Mouse (Mus musculus) limb, embryonic 11.5 days (tissue): ENCODE data around the gene Gm21987. TPM values are rescaled to one million over a fixed set of nuclear protein-coding genes. Genes with fewer than 3 reads are reported as not detected.

Source experiments
- ATAC-seq: fragments of 200-750 bp; cut with Nextera tagmentation; 2 replicates; pipeline ENCODE4 v1.8.0; 2017; ENCODE audit warnings: low read depth; ENCODE audit not compliant: insufficient number of reproducible peaks, low FRiP score, low TSS enrichment
- DNase-seq: peaks from one replicate; pipeline ENCODE4 v3.0.0-alpha.2; 2015; ENCODE audit warnings: low spot score
- H3K27ac ChIP-seq: fragments of 300-500 bp; sonication (generic); replicated peaks from 2 replicates; pipeline ENCODE4 v1.5.1; 2014; ENCODE audit warnings: low read depth, mild to moderate bottlenecking, low read length
- H3K27me3 ChIP-seq: fragments of 300-500 bp; sonication (generic); 2 replicates; pipeline ENCODE4 v1.6.1; 2014; ENCODE audit warnings: mild to moderate bottlenecking, low read length, mixed read lengths; ENCODE audit not compliant: control insufficient read depth, insufficient read depth
- H3K36me3 ChIP-seq: fragments of 300-500 bp; sonication (generic); 2 replicates; pipeline ENCODE4 v1.6.1; 2014; ENCODE audit warnings: mild to moderate bottlenecking, low read length, moderate library complexity, mixed read lengths; ENCODE audit not compliant: control insufficient read depth, insufficient read depth
- H3K4me1 ChIP-seq: fragments of 300-500 bp; sonication (generic); 2 replicates; pipeline ENCODE4 v1.6.1; 2014; ENCODE audit warnings: low read length, mixed read lengths; ENCODE audit not compliant: control insufficient read depth, insufficient read depth
- H3K4me2 ChIP-seq: fragments of 300-500 bp; sonication (generic); 2 replicates; pipeline ENCODE4 v1.6.1; 2014; ENCODE audit warnings: low read depth, mild to moderate bottlenecking, moderate library complexity; ENCODE audit not compliant: severe bottlenecking
- H3K4me3 ChIP-seq: fragments of 300-500 bp; sonication (generic); 2 replicates; pipeline ENCODE4 v1.5.1; 2014; ENCODE audit warnings: low read depth, low read length
- H3K9ac ChIP-seq: fragments of 300-500 bp; sonication (generic); 2 replicates; pipeline ENCODE4 v1.6.1; 2014; ENCODE audit warnings: mild to moderate bottlenecking, low read length
- H3K9me3 ChIP-seq: fragments of 300-500 bp; sonication (generic); 2 replicates; pipeline ENCODE4 v1.6.1; 2016; ENCODE audit warnings: low read length; ENCODE audit not compliant: control insufficient read depth
- WGBS: fragments of 180-500 bp; shearing (Covaris S2); extraction: QIAGEN DNeasy Blood & Tissue Kit; methylation state at CpG from one replicate; pipeline ENCODE4 v1.1.7; 2014; 5-methylcytosine and 5-hydroxymethylcytosine counted together
- polyA plus RNA-seq: library from polyadenylated mRNA; unstranded; fragments of >200 nt; fragmentation: Nextera tagmentation; extraction: Ambion mirVana; gene quantifications from 2 replicates; pipeline ENCODE4 v1.2.1, GENCODE M21; 2014

The Gm21987 gene
- polyA plus RNA-seq, 1 experiment from 2014 or later, result not detected

DNA sequence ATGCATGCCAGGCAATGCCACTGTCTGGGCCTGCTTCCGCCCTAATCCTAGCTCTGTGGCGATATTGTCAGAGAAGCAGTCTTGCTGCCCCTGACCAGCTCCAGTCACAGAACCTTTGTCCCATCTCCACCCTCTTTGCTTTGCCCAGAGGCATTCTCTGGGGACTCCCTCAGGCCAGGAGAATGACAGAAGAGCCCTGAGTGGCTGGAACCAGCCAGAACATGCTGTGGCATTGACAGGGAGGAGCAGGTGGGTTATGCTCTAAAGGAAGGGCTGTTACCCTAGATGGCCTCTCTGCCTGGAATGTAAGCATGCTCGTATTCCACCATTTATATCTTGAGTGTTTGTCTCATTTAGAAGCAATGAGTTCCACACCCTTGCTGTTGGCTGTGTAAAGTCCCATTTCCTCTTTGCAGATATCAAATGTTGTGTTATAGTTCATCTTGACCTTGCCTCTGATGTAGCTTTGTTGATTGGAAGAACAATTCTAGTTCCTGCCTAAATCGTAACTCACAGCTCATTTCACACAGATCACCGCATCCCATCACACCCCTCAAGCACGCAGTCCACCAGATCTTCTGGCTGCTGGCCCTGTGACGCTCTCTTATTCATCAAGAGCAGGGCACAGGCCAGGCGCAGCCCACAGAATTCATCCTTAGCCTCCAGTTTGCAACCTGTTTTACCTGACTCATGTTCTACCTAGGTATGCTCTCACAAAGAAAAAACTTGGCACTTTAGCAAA is 24.0 kb downstream of the Gm21987 start:
- Histone ChIP-seq H3K9me3 (no peaks in the 10 kb centered on the region), H3K4me1 (no peaks in the 10 kb centered on the region), H3K4me2 (no peak overlapping the region), H3K27me3 (no peaks in the 10 kb centered on the region), H3K9ac (no peak overlapping the region), H3K4me3 (no peak overlapping the region), H3K36me3 (no peaks in the 10 kb centered on the region), H3K27ac (no peak overlapping the region)
- ATAC-seq (no peak), DNase-seq (no peak)
- WGBS, result 86% methylated on average over 8 of the region's 8 CpGs

DNA sequence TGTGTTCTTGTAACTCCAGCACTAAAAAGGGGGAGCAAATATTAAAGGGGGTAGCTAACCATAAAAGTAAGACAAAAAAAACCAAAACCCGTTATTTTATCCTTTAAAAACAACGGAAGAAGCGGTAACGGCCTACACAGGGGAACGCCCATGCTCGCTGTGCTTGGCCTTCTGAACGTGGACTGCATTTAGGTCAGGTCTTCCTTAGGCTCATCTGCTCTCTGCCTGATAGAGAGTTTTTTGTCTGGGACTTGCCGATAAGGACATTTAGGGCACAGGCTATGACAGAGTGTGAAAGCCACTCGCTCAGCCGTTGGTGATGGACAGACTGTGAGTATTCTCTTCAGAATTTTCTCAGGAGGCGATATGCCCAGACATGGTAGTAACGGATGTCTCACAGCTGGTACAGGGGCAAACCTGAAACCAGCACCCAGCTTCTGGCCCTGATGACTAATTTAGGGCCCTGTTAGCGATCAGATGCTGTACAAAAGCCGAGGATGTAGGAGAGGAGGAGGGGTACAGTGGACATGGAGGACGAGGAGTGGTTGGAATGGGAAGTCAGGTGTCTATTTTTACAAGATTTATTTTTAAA is 25.0 kb downstream of the Gm21987 start:
- H3K4me3 ChIP-seq, result no peak overlapping the region
- H3K27me3 ChIP-seq, result no peaks in the 10 kb centered on the region
- ATAC-seq, result no peak

DNA sequence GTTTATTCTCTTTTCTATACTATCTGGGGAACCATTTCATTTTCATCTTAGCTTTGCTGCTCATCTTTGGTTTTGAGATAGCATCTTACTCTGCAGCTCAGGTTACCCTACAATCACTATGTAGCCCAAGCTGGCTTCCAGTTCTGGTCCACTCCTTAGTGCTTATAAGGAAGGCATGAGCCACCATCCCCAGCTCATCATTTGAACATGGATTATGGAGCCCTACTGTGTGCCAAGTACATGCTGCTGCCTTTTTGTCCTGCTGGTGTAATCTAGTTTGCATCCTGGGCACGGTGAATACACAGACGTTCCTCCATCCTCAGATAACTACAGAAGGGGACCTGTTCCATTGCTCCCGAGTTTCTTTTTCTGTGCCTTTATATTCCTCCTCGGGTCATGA is 26.0 kb downstream of the Gm21987 start:
- WGBS, result 88% methylated on average over 4 of the region's 4 CpGs

More for the DNA sequence above, 25.0 kb downstream of the Gm21987 start:
- no peak for DNase-seq
- Histone ChIP-seq H3K36me3 (no peaks in the 10 kb centered on the region), H3K9ac (no peak overlapping the region), H3K4me1 (peaks cover under 1% of the 10 kb centered on the region; the same call in 1 of the 2 replicates), H3K27ac (no peak overlapping the region), H3K9me3 (no peaks in the 10 kb centered on the region), H3K4me2 (no peak overlapping the region)
- 89% methylated on average over 15 of the region's 15 CpGs for WGBS

DNA sequence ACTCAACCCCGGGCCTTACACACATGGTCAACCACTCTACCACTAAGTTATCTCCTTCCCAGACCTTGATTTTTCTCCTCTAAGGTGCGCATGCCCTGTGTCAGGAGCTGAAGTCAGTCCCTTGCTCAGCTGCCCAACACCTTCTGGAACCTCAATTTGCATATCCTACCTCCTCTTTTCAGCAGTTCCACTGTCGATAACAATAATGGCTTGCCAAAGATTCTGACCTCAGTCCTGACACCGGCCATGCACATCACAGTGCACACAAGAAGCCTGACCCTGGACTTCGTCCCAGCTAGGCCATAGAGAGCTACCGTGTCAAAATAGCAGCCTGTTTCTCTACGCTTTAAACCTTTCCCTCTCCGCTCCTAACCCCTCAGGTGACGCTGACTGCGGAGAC is 26.6 kb downstream of the Gm21987 start:
- ATAC-seq, result no peak
- H3K4me3 ChIP-seq, result no peak overlapping the region

More for the DNA sequence above, 26.0 kb downstream of the Gm21987 start:
- H3K36me3 ChIP-seq, result no peaks in the 10 kb centered on the region
- H3K9ac ChIP-seq, result no peak overlapping the region
- DNase-seq, result no peak
- no peaks in the 10 kb centered on the region for H3K9me3 ChIP-seq
- H3K4me2 ChIP-seq, result no peak overlapping the region
- H3K4me1 ChIP-seq, result peaks cover 2% of the 10 kb centered on the region; the same call in 1 of the 2 replicates
- no peak overlapping the region for H3K27ac ChIP-seq
- no peak for ATAC-seq
- H3K4me3 ChIP-seq, result no peak overlapping the region
- no peaks in the 10 kb centered on the region for H3K27me3 ChIP-seq

DNA sequence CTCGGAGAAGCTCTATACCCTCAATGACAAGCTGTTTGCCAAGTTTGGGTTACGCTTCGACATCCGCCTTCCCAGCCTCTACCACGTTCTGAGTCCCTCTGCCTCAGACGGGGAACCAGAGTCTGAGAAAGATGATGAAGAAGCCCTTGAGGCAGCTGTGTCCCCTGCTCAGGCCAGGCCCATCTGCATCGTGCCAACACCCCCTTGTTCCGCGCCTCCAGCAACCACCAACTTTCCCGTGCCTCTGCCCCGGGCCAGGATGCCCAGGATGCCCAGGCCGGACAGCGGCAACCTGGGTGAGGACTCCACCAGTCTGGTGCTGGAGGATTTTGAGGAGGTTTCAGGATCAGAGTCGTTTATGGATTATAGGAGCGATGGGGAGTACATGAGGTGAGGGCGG is 27.1 kb downstream of the Gm21987 start:
- no peaks in the 10 kb centered on the region for H3K9me3 ChIP-seq
- no peak for ATAC-seq
- H3K27ac ChIP-seq, result no peak overlapping the region
- H3K9ac ChIP-seq, result no peak overlapping the region; the same call in 1 of the 2 replicates
- H3K4me3 ChIP-seq, result no peak overlapping the region
- no peak for DNase-seq
- H3K36me3 ChIP-seq, result no peaks in the 10 kb centered on the region
- 89% methylated on average over 16 of the region's 16 CpGs for WGBS
- H3K4me1 ChIP-seq, result peaks cover 2% of the 10 kb centered on the region; the same call in 1 of the 2 replicates
- no peak overlapping the region for H3K4me2 ChIP-seq
- H3K27me3 ChIP-seq, result no peaks in the 10 kb centered on the region

More for the DNA sequence above, 26.6 kb downstream of the Gm21987 start:
- Histone ChIP-seq H3K4me2 (no peak overlapping the region), H3K9ac (no peak overlapping the region), H3K9me3 (no peaks in the 10 kb centered on the region), H3K27ac (no peak overlapping the region), H3K27me3 (no peaks in the 10 kb centered on the region), H3K4me1 (peaks cover 2% of the 10 kb centered on the region; the same call in 1 of the 2 replicates), H3K36me3 (no peaks in the 10 kb centered on the region)
- 86% methylated on average over 10 of the region's 10 CpGs for WGBS
- DNase-seq, result no peak

DNA sequence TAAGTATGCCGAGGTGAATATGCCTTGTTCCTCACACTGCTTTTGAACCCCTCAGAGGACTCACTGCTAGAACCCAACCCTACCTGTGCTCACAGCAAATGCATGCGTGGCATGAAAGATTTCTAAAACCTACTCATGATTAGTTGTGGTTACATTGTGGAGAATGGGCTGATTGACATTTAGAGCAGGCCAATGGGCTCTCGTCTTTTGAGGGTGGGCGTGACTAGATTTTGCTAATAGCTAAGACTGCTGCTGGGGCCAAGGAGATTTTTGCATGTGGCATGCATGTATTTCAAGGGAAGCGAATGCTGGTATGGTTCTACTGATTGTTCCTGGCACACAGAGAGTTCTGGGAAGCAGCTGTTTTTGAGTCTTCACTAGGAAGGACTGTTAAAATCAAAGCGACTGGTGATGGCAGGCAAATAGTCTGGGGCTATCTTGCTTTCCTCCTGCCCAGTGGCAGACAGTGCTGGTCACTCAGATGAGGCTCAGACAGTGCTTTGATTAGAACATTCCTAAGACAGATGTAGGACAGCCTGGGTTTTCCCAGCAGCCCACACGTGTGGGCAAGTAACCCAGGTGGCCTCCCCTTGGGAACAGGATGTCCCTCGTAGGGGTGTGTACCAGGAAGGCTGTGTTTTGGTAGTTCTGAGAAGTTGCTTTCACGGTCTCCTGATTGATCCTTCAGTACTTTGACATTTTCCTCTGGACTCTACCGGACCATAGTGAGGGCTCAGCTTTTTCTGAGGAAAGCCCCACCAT is 27.7 kb downstream of the Gm21987 start:
- H3K4me3 ChIP-seq, result no peak overlapping the region

DNA sequence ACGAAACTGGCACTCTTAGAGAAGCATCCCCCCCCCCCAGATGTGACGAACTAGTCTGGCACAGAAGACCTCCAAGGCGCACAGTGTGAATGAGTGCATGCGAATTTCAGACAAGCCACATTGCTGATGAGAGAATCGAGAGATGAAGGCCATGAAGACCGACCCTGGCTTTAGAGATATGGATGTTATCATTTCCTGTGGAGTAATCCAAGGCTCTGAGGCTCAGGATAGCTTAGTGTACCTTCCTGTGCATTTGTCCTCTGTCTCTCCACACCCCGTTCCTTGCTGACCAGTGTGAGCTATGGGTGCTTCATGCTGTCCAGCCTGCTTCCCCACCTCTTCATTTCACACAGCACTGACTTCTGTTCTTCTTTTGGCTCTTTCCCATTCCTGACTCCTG is 28.3 kb downstream of the Gm21987 start:
- no peak for DNase-seq

More for the DNA sequence above, 27.7 kb downstream of the Gm21987 start:
- H3K9me3 ChIP-seq, result no peaks in the 10 kb centered on the region
- H3K27me3 ChIP-seq, result no peaks in the 10 kb centered on the region
- no peak overlapping the region for H3K27ac ChIP-seq
- WGBS, result 78% methylated on average over 10 of the region's 10 CpGs
- ATAC-seq (no peak), DNase-seq (no peak)
- peaks cover 2% of the 10 kb centered on the region; the same call in 1 of the 2 replicates for H3K4me1 ChIP-seq
- no peak overlapping the region for H3K9ac ChIP-seq
- H3K4me2 ChIP-seq, result no peak overlapping the region
- no peaks in the 10 kb centered on the region for H3K36me3 ChIP-seq

DNA sequence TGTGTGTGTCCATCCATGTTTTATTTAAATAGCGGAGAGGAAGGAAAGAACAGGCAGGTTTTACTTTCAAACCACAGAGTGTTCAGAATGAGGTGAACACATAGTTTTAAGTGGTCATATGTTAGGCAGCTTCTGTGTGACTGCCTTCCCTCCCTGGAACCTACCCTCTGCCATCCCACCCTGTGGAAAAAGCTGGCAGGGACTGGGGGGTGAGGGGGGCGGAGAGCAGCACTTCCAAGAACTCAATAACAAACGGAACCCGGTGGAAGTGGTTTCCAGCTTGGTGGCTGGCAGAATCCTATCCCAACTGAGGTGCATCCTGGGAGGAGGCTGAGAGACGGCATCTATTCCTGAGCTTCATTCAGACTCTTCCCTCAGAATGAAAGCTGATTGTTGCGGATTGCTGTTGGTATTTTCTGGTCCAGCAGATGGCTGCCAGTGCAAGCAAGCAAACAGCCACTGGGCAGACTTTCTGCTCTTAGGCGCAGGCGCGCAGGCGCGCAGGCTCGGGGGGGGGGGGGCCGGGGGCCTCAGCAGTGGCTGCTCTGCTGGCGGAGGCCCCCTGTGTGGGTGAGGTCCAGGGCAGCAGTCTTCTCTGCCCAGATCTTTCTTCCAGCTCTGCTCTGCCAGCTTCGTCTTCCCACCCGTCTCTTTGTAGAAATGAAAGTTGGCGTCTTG is 29.5 kb downstream of the Gm21987 start:
- no peaks in the 10 kb centered on the region for H3K9me3 ChIP-seq
- peak overlapping the region; percentile 20 for H3K4me2 ChIP-seq
- no peak overlapping the region for H3K4me3 ChIP-seq
- DNase-seq, result peak; percentile 57
- peaks cover 2% of the 10 kb centered on the region; the same call in 1 of the 2 replicates for H3K4me1 ChIP-seq
- H3K9ac ChIP-seq, result peak overlapping the region; percentile 28
- H3K27me3 ChIP-seq, result no peaks in the 10 kb centered on the region
- peak; percentile 72; the same call in 1 of the 2 replicates for ATAC-seq
- 40% methylated on average over 16 of the region's 17 CpGs for WGBS
- H3K36me3 ChIP-seq, result no peaks in the 10 kb centered on the region
- no peak overlapping the region; the same call in 1 of the 2 replicates for H3K27ac ChIP-seq

More for the DNA sequence above, 28.3 kb downstream of the Gm21987 start:
- Histone ChIP-seq H3K9me3 (no peaks in the 10 kb centered on the region), H3K4me1 (peaks cover 2% of the 10 kb centered on the region; the same call in 1 of the 2 replicates), H3K27me3 (no peaks in the 10 kb centered on the region), H3K4me2 (no peak overlapping the region), H3K9ac (no peak overlapping the region), H3K27ac (no peak overlapping the region), H3K36me3 (no peaks in the 10 kb centered on the region), H3K4me3 (no peak overlapping the region)
- 85% methylated on average over 7 of the region's 7 CpGs for WGBS
- ATAC-seq, result no peak
